Mouse (Mus musculus) right cerebral cortex, postnatal 4 days (tissue): ENCODE results near the gene Tspan18.
A peak's percentile ranks its signal among the peaks of the same experiment; 100 is the strongest.

Experiments used
- DNase-seq: peaks from one replicate; pipeline ENCODE4 v3.0.0-alpha.2; 2022

Gene Tspan18

GRCm38 (mm10) chr2:93257634-93258033 is 76.7 kb downstream of the Tspan18 start:
- no peak for DNase-seq

GRCm38 (mm10) chr2:93256735-93257405 is 77.4 kb downstream of the Tspan18 start:
- DNase-seq: no peak

GRCm38 (mm10) chr2:93252356-93252755 is 81.9 kb downstream of the Tspan18 start:
- peak; percentile 30 for DNase-seq

GRCm38 (mm10) chr2:93250611-93251010 is 83.7 kb downstream of the Tspan18 start:
- DNase-seq: no peak

GRCm38 (mm10) chr2:93249058-93249457 is 85.2 kb downstream of the Tspan18 start:
- DNase-seq: no peak

GRCm38 (mm10) chr2:93244090-93244443 is 90.2 kb downstream of the Tspan18 start:
- DNase-seq: no peak

- DNase-seq: no peak
Observed at GRCm38 (mm10) chr2:93243439-93244089, 90.7 kb downstream of the Tspan18 start.

GRCm38 (mm10) chr2:93242166-93242565 is 92.1 kb downstream of the Tspan18 start:
- DNase-seq: no peak

GRCm38 (mm10) chr2:93238864-93239263 is 95.4 kb downstream of the Tspan18 start:
- no peak for DNase-seq

GRCm38 (mm10) chr2:93237055-93237454 is 97.2 kb downstream of the Tspan18 start:
- DNase-seq: no peak

- DNase-seq: no peak
Observed at GRCm38 (mm10) chr2:93232141-93232540, 102.2 kb downstream of the Tspan18 start.

- DNase-seq: no peak
Observed at GRCm38 (mm10) chr2:93228480-93228824, 105.9 kb downstream of the Tspan18 start.

GRCm38 (mm10) chr2:93227713-93228479 is 106.4 kb downstream of the Tspan18 start:
- peak; percentile 54 for DNase-seq

- peak; percentile 98 for DNase-seq
Observed at GRCm38 (mm10) chr2:93226606-93227595, 107.4 kb downstream of the Tspan18 start.

GRCm38 (mm10) chr2:93223463-93223862 is 110.8 kb downstream of the Tspan18 start:
- DNase-seq: no peak

GRCm38 (mm10) chr2:93220447-93220846 is 113.9 kb downstream of the Tspan18 start:
- DNase-seq: no peak

GRCm38 (mm10) chr2:93219576-93219975 is 114.7 kb downstream of the Tspan18 start:
- no peak for DNase-seq

GRCm38 (mm10) chr2:93218353-93218990 is 115.8 kb downstream of the Tspan18 start:
- no peak for DNase-seq

- DNase-seq: peak; percentile 99
Observed at GRCm38 (mm10) chr2:93217015-93217414, 117.3 kb downstream of the Tspan18 start.

- DNase-seq: no peak
Observed at GRCm38 (mm10) chr2:93215790-93216189, 118.5 kb downstream of the Tspan18 start.

- DNase-seq: no peak
Observed at GRCm38 (mm10) chr2:93214192-93214591, 120.1 kb downstream of the Tspan18 start.

GRCm38 (mm10) chr2:93212865-93213264 is 121.4 kb downstream of the Tspan18 start:
- DNase-seq: no peak
